Mouse (Mus musculus) gastrocnemius, adult 18-20 months (tissue): ENCODE data around the gene Magee1. TPM values are rescaled to one million over a fixed set of nuclear protein-coding genes. Genes with fewer than 3 reads are reported as not detected.
"Not testable (repeated sequence)": the region's sequence is repeated elsewhere in the genome, so short reads cannot be mapped to it uniquely, and the experiment has no call there.

Source experiments
- DNase-seq: peaks from one replicate; pipeline ENCODE4 v3.0.0; 2021; ENCODE audit warnings: low spot score
- long read RNA-seq, 2 experiments: library from polyadenylated mRNA; stranded (forward); transcript quantifications; one replicate each; pipeline ENCODE4 v2.0.0; 2021
- total RNA-seq, 2 experiments: library from RNA; stranded (reverse); gene quantifications; 2 replicates each; pipeline ENCODE4 v1.2.3; 2021

Gene Magee1
- 1 to 10 TPM; 1.1 TPM for total RNA-seq
- long read RNA-seq, experiment 1, partial matches to known transcripts, result 0 of 1 reads
- long read RNA-seq, experiment 1, other reads (novel, unspliced or antisense), result 0 of 1 reads
- long read RNA-seq, experiment 2, partial matches to known transcripts, result 0 of 1 reads
- long read RNA-seq, experiment 2, other reads (novel, unspliced or antisense), result 0 of 1 reads

DNA sequence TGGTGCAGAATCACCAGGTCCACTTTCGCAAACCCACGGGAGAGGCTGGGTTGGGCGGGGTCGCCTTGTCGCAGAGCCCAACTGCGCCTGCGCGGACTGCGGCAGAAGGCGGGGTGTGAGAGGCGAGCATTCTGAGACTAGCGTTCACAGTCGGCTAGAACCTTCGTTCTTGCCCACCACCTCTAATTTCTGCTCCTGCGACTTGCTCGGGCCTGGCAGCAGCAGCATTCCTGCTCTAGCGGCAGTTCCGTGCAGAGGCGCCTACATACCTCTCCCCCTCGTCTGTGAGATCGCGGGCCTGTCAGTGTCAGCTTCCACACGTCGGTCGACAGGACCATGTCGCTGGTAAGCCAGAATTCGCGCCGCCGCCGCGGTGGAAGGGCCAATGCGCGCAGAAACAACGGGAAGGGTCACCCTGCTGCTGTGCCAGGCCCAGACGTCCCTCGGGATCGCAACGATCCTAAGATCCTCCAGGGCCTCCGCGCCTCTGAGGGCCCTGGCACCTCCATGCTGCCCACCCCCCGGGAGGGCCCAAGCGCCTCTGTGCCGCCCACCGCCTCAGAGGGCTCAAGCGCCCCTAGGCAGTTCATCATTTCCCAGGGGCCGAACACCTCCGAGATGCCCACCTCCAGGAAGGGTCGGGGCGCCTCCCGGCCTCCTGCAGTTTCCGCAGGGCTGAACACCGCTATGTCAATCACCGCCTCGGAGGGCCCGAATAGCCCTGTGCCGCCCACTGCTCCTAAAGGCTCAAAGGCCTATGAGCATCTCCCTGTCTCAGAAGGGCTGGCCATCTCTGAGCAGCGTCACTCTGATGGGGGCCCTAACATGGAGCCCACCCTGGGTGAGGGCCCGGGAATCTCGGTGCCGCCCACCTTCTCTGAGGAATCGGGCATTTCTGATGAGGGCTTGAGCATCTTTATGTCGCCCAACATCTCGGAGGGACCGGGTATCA is at the start of gene Magee1:
Gene Magee1 (plus strand): TSS at position 104 of the 952 bp plus-strand sequence.
- DNase-seq, result peak; percentile 54

DNA sequence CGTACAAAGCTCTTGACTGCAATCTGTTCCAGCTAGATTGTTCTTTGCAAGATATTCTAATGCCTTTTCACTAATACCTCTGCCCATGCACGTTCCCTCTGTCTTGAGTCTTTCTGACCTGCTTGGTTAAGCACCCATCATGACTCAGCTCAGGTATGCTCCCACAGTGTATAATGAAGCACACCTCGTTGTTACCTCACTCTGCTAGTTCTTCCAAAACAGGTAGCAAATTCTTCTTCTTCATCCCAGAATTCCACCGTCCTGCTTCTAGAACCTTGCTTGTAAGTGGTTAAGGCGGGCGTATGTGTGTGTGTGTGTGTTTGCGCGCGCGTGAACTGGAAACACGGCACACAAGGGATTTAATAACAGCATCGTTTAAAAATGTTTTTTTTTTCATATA is 41.0 kb upstream of the Magee1 start:
- peak; percentile 1 for DNase-seq

DNA sequence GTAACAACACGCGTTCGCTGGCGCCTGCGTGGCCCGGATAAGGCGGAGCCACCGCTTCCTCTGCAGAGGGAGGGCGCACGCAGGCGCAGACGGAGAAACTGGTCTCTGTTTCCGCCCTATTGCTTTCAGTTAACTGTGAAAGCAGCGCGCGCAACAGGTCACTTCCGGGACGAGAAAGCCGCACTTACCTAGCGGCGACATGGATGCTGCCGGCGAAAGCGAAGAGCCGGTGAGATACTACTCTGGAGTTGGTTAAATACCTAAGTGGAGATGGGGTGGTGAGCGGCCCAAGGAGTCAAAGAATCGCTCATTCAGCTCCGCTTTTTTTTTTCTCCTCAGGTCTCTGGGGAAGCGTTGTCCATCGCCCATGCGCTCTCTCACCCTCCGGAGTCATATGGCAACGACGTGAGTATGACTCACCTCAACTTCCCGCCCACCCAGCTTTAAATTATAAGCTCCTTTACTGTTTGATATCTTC is 40.5 kb upstream of the Magee1 start, which contains the start of gene Pbdc1:
Gene Pbdc1 (plus strand): TSS at position 142 of the 478 bp plus-strand sequence.
- DNase-seq, result peak; percentile 86

DNA sequence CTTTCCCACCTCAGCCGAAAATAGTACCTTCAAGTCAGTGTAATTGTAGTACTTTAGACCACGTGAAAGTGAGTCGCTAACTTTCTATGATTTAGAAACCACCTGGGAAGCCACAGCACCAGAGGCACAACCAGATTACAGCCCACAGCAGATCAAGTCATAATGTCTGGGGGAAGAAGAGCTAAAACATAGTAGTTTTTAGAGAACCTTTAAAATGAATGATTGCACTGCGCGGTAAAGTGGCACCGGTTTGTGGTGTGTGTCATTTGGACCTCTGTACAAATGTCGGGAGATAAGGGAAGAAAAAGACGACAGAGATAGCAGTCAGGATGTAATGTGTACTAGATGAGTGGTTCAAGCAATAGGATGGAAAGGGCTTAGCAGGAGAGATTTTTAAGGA is 40.1 kb upstream of the Magee1 start:
- DNase-seq, result no peak

DNA sequence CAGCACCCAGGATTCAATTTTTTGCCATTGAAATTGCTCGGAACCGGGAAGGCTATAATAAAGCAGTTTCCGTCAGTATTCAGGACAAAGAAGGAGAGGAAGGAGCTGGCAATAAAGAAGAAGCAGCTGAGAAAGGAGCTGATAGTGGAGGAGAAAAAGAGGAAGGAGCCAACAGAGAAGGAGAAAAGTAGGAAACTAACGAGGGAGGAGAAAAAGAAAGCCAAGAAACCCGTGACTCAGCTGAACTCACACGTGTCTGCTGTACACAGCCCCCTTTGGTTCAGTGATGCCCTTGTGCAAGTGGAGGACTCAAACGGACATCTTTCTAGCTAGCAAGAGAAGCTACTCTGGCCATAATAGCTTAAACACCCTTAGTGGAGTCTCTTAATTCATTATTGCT is 37.2 kb upstream of the Magee1 start:
- DNase-seq, result not testable (repeated sequence)

DNA sequence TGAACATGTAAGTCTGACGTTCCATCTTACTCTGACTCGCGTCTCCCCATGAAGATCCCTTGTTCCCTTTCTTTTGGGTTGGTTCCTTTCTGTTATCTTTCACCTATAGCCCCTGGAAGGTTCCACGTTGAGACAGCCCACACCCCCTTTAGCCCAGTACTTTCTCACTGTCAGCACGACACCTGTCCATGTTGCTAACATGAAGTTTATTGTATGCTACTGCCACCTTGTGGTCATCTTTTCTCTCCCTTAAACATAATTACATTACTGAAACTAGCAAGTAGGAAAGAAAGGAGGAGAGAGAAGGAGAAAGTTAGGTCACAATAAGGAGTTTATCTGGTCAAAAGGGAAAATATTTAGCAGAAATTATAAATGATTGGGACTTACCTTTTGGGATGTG is 16.0 kb upstream of the Magee1 start:
- peak; percentile 10 for DNase-seq

DNA sequence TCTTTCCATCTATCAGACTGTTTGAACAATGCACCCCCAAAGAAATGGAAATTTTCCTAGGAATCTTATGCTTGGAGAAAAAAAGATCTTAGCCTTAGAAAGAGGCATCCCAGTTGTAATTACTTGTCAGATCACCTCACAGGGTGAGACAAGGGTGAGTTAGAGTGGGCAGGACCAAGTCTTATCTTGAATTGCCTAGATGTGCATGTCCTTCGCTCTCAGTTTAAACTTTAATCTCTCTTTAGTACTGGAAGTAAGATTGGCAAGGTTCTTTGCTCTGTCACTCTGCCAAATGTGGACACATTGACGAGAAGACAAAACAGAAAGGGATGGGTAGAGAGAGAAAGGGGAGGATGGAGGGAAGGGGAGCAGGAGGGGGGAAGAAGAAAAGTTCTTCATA is 5.2 kb upstream of the Magee1 start:
- no peak for DNase-seq

DNA sequence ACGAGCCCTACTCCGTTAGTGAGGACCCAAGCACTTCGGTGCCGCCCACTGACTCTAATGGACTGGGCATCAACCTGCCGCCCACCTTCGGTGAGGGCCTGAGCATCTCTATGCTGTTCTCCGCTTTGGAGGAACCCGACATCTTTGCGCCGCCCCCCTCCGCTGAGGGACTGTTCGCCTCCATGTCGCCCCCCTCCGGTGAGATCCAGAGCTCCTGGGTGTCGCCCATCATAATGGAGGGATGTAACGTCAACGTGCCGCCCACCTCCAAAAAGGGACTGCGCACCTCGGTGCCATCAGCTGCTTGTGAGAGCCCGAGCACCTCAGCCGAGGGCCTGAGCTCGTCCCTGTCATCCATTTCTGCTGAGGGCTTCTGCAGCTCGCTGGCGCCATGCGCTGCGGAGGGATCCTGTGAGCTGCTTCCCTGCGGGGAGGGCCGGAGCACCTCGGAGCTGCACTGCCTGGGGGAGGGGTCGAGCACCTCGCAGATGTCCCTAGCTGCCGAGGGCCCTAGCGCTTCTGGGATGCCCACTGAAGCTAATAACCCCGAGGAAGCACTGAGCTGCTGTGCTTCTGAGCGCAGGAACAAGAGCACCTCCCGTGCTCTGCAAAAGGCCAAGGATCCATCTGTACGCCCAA is 1.2 kb downstream of the Magee1 start:
- DNase-seq, result peak; percentile 45

DNA sequence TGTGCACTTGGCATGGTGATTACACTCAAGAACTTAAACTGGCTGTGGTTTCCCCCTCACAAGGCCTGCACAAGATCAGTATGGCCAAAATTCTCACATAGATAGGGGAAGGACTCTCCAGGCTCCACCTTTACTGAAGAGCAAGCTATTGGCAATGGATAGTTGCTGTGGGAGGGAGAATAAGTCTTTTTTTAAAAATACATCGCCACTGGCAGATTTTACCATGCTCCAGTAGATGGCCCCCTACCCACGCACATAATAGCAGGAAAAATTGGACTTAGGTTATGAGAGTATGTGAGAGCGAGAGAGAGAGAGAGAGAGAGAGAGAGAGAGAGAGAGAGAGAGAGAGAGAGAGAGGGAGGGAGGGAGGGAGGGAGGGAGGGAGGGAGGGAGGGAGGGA is 4.7 kb downstream of the Magee1 start:
- DNase-seq, result no peak

DNA sequence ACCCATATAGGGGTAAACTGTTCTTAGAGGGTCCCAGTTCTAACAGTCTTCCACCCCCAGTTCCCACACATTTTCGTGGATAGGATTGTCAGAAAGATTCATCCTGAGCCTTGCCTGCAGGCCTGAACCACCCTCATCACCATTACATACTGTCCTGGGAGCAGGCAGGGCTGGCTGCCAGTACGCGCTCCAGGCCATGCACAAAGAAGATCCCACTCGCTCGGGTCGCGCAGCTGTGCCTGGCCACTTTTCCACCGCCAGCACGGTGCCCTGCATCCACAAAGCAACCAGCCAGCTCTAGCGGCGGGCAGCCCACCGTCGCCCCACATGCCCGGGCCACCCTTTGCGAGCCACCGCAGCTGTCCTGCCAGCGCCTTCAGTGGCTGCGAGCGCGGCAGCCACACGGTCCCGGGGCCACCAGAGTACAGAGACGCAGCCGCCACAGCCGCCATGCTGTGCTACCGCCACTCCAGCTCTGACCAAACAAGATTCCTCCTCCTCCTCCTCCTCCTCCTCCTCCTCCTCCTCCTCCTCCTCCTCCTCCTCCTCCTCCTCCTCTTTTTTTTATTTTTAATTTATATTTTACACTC is 31.8 kb downstream of the Magee1 start:
- DNase-seq, result no peak

DNA sequence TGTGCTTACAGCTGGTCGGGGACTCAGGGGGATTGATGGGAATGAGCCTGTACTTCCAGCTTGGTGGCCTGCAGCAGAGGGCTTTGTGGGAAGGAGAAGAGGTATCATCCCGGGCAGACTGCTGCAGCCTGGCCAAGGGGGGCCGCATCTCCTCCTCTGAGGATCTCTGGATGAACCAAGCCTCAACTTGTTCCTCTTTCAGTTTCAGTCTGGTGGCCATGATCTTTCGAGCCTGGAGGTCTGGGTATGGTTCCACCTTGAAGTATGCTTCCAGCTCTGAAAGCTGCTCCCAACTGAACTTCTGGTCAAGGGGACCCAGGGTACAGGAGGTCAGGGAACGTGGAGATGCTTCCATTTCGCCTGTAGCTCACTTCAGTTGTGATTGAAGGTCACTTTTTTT is 44.8 kb downstream of the Magee1 start:
- not testable (repeated sequence) for DNase-seq

DNA sequence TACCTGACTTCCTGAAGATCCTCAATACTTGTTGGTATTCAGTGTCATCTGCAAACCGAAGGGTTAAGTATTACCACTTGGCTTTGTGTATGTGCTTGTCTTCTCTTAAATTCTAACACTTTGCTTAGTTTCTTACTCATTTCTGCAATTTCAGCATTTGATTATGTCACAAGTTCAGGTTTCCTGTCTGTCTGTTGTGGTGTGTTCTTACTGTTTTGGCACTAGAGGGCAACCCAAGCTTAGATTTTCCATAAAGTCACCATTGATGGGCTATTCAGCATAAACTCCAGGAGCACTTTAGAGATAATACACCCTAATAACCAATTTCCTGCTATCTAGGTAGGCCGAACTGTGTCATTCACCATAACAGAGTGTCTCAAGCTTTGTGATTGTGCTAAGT is 47.0 kb downstream of the Magee1 start:
- no peak for DNase-seq

Other genes starting within 250 kb of the Magee1 start
- gene Pbdc1, start 40.6 kb upstream of the Magee1 start, total RNA-seq, result 1 to 10 TPM; 7.3 to 9.0 TPM